Mouse (Mus musculus) effector memory CD4-positive, alpha-beta T cell, adult 7 months (primary cell): ENCODE data around the gene Snx11. TPM values are rescaled to one million over a fixed set of nuclear protein-coding genes. Genes with fewer than 3 reads are reported as not detected.

ENCODE experiments used
- polyA plus RNA-seq: library from polyadenylated mRNA; unstranded; fragments of 100-300 nt; shearing (Covaris generic); gene quantifications from one replicate; pipeline ENCODE4 v1.2.1, GENCODE M21; 2017

Snx11 gene
- 18.2 TPM for polyA plus RNA-seq

GRCm38 (mm10) chr11:96776968-96777962, at the start of gene Snx11:
Gene Snx11, minus strand, starts transcription at chr11:96777559.

GRCm38 (mm10) chr11:96788871-96789795, 11.8 kb upstream of the Snx11 start, which contains the start of gene Cbx1:
Gene Cbx1, plus strand, starts transcription at chr11:96789127.

Other genes with a start within 250 kb of the Snx11 start
- gene Cbx1, start 11.6 kb upstream of the Snx11 start, polyA plus RNA-seq, result 16.3 TPM
- 56.1 TPM for gene Nfe2l1, start 52.4 kb upstream of the Snx11 start, polyA plus RNA-seq
- not detected for gene Copz2, start 72.3 kb upstream of the Snx11 start, polyA plus RNA-seq
- gene Cdk5rap3, start 138.9 kb upstream of the Snx11 start, polyA plus RNA-seq, result 76.6 TPM
- 0.67 TPM for gene Prr15l, start 150.5 kb upstream of the Snx11 start, polyA plus RNA-seq
- 36.5 TPM for gene Pnpo, start 166.4 kb upstream of the Snx11 start, polyA plus RNA-seq
- 82.1 TPM for gene Sp2, start 205.4 kb upstream of the Snx11 start, polyA plus RNA-seq
- 1.9 TPM for gene Sp6, start 235.8 kb upstream of the Snx11 start, polyA plus RNA-seq